Mouse (Mus musculus) stomach, embryonic 16.5 days (tissue): ENCODE measurements around the gene Olfr459. TPM values are rescaled to one million over a fixed set of nuclear protein-coding genes. Genes with fewer than 3 reads are reported as not detected.

Experiments used
- ATAC-seq: fragments of 200-750 bp; cut with Nextera tagmentation; 2 replicates; pipeline ENCODE4 v1.8.0; 2017; ENCODE audit warnings: moderate number of reproducible peaks, moderate TSS enrichment; ENCODE audit not compliant: insufficient read depth, low FRiP score
- H3K27ac ChIP-seq: fragments of 300-500 bp; sonication (generic); 2 replicates; pipeline ENCODE4 v1.5.1; 2014; ENCODE audit warnings: low read length
- H3K27me3 ChIP-seq: fragments of 300-500 bp; sonication (generic); 2 replicates; pipeline ENCODE4 v1.6.1; 2014; ENCODE audit warnings: low read length, control low read depth, mixed read lengths; ENCODE audit not compliant: control insufficient read depth, insufficient read depth
- H3K36me3 ChIP-seq: fragments of 300-500 bp; sonication (generic); 2 replicates; pipeline ENCODE4 v1.6.1; 2014; ENCODE audit warnings: low read length; ENCODE audit not compliant: control insufficient read depth, insufficient read depth
- H3K4me1 ChIP-seq: fragments of 300-500 bp; sonication (generic); 2 replicates; pipeline ENCODE4 v1.6.1; 2014; ENCODE audit warnings: low read length, control low read depth, mixed read lengths; ENCODE audit not compliant: control insufficient read depth, insufficient read depth
- H3K4me2 ChIP-seq: fragments of 300-500 bp; sonication (generic); 2 replicates; pipeline ENCODE4 v1.6.1; 2014; ENCODE audit warnings: low read depth, low read length, mixed read lengths
- H3K4me3 ChIP-seq: fragments of 300-500 bp; sonication (generic); replicated peaks from 2 replicates; pipeline ENCODE4 v1.5.1; 2014; ENCODE audit warnings: mild to moderate bottlenecking, low read length
- H3K9ac ChIP-seq: fragments of 300-500 bp; sonication (generic); 2 replicates; pipeline ENCODE4 v1.6.1; 2014; ENCODE audit warnings: low read length
- H3K9me3 ChIP-seq: fragments of 300-500 bp; sonication (generic); replicated peaks from 2 replicates; pipeline ENCODE4 v1.6.1; 2016; ENCODE audit warnings: low read length, control low read depth; ENCODE audit not compliant: control insufficient read depth
- WGBS: fragments of 180-500 bp; shearing (Covaris S2); extraction: QIAGEN DNeasy Blood & Tissue Kit; methylation state at CpG from one replicate; pipeline ENCODE4 v1.1.7; 2014; 5-methylcytosine and 5-hydroxymethylcytosine counted together
- polyA plus RNA-seq: library from polyadenylated mRNA; unstranded; fragments of >200 nt; fragmentation: Nextera tagmentation; extraction: Ambion mirVana; gene quantifications from 2 replicates; pipeline ENCODE4 v1.2.1, GENCODE M21; 2015

Olfr459 gene
- polyA plus RNA-seq = not detected in 2 replicates

DNA sequence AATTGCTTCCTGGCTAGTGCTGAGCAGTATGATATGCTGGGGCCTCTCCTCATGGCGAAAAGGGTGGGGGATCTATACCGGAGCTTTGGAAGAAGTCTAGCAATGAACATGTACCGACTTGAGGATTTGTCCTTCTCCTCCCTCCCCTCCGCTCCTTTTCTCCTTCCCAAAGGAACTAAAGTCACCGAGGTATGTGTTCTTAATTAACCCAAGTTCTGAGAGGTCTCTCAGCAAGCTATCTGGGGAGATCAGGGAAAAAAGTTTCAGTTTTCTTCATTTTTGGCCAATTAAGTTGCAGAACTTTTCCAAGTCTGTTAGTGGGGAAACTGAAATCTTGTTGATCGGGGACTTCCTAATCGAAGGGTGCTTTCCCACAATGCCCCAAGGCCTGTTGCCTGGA lies at the start of gene Olfr459:
Gene Olfr459, minus strand, starts transcription at position 101 of the 400 bp plus-strand sequence.
- WGBS = 75% methylated on average over 7 of the region's 7 CpGs
- Histone ChIP-seq H3K36me3 (no peaks in the 10 kb centered on the region), H3K9ac (no peak within 1 kb of the TSS), H3K27me3 (no peaks in the 10 kb centered on the region), H3K4me2 (no peak within 1 kb of the TSS), H3K27ac (no peak within 1 kb of the TSS), H3K4me1 (no peaks in the 10 kb centered on the region), H3K4me3 (no peak within 1 kb of the TSS), H3K9me3 (no peaks in the 10 kb centered on the region)
- no peak for ATAC-seq

GRCm38 (mm10) chr6:41824086-41824485 lies 49.1 kb upstream of the Olfr459 start:
- Histone ChIP-seq H3K4me2 (no peak overlapping the region), H3K27ac (no peak overlapping the region), H3K27me3 (no peaks in the 10 kb centered on the region), H3K9ac (no peak overlapping the region), H3K4me3 (no peak overlapping the region), H3K36me3 (no peaks in the 10 kb centered on the region), H3K4me1 (no peaks in the 10 kb centered on the region), H3K9me3 (no peaks in the 10 kb centered on the region)
- no peak for ATAC-seq

GRCm38 (mm10) chr6:41786700-41787099 lies 11.7 kb upstream of the Olfr459 start:
- Histone ChIP-seq H3K4me3 (no peak overlapping the region), H3K4me2 (no peak overlapping the region), H3K36me3 (no peaks in the 10 kb centered on the region), H3K4me1 (no peaks in the 10 kb centered on the region), H3K27ac (no peak overlapping the region), H3K9me3 (no peaks in the 10 kb centered on the region), H3K9ac (no peak overlapping the region), H3K27me3 (no peaks in the 10 kb centered on the region)
- WGBS = 81% methylated on average over 2 of the region's 2 CpGs
- no peak for ATAC-seq

DNA sequence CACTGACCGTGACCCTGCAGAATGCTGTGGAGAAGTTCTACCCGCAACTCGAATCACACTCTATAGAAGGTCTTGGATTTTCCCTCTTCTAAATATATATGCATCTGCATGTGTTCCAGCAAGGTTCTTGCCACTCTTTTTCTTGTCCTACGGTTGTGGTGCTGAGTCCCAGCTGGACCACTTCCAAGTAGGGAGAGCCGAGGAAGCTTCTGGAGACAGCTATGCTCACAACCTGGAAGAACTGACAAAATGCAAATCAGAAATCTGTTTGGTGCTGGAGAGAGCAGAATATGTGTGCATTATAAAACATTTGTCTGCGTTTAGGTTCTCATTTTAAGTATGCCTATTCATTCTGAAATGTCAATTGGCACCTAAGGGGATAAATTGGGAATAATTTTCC lies 744 bp upstream of the Olfr459 start:
- ATAC-seq = no peak
- WGBS = 64% methylated on average over 6 of the region's 6 CpGs
- no peak overlapping the region for H3K9ac ChIP-seq
- no peaks in the 10 kb centered on the region for H3K4me1 ChIP-seq
- no peaks in the 10 kb centered on the region for H3K9me3 ChIP-seq
- no peaks in the 10 kb centered on the region for H3K36me3 ChIP-seq
- H3K27me3 ChIP-seq = no peaks in the 10 kb centered on the region
- no peak overlapping the region for H3K27ac ChIP-seq
- H3K4me3 ChIP-seq = no peak overlapping the region
- no peak overlapping the region for H3K4me2 ChIP-seq

DNA sequence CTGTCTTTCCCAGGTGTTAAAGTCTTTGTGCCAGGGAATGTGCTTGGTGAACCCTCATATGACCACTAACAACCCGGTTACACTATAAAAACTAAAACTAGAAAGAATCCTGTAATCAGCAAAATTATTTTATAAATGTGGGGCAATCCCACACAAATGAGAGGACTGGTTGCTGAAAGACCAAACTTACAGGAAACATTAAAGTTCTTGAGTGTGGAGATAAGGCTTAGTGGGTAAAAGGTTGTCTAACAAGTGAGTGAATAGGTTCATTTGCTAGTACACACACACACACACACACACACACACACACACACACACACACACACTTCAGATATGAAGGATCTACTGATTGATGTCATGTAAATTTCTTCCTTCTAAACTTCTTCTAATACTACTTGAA lies 5.1 kb downstream of the Olfr459 start:
- Histone ChIP-seq H3K9me3 (no peaks in the 10 kb centered on the region), H3K27ac (no peak overlapping the region), H3K27me3 (no peaks in the 10 kb centered on the region), H3K4me1 (no peaks in the 10 kb centered on the region), H3K36me3 (no peaks in the 10 kb centered on the region), H3K4me2 (no peak overlapping the region), H3K9ac (no peak overlapping the region), H3K4me3 (no peak overlapping the region)
- no peak for ATAC-seq
- 82% methylated on average over 1 of the region's 1 CpGs for WGBS

DNA sequence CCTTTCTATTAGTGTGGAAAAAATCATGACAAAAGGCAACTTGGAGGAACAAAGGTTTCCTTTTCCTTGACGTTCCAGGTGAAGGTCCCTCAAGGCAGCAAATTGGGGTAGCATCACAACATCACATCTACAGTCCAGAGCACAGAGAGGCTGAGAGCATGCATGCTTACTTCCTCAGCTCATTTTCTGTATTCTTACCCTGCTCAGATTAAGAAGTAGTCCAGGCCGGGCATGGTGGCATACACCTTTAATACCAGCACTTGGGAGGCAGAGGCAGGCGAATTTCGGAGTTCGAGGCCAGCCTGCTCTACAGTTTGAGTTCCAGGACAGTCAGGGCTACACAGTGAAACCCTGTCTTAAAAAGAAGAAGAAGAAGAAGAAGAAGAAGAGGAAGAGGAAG lies 10.7 kb downstream of the Olfr459 start:
- no peaks in the 10 kb centered on the region for H3K27me3 ChIP-seq
- no peaks in the 10 kb centered on the region for H3K36me3 ChIP-seq
- no peak overlapping the region for H3K4me2 ChIP-seq
- no peak overlapping the region for H3K9ac ChIP-seq
- no peaks in the 10 kb centered on the region for H3K9me3 ChIP-seq
- WGBS = 81% methylated on average over 5 of the region's 5 CpGs
- no peak overlapping the region for H3K4me3 ChIP-seq
- no peak for ATAC-seq
- no peaks in the 10 kb centered on the region for H3K4me1 ChIP-seq
- no peak overlapping the region for H3K27ac ChIP-seq

DNA sequence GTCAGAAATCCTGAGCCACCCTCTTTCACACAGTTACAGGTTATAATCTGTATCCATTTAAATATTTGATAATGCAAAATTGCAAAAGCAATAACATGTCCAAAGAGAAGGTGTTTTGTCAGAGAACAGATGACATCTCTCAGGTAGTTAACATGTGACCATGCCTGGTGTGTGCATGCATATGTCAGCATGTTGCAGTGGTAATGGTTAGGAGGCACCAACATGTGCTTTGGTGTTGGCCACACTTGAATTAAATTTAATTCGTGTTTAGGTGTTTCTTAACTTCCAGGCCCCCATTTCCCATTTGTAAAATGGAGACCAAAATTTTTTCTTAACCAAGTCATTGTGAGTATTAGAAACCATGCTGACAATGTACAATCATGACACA lies 12.6 kb downstream of the Olfr459 start:
- Histone ChIP-seq H3K4me3 (no peak overlapping the region), H3K36me3 (no peaks in the 10 kb centered on the region), H3K27me3 (no peaks in the 10 kb centered on the region), H3K9ac (no peak overlapping the region), H3K27ac (no peak overlapping the region), H3K4me2 (no peak overlapping the region), H3K9me3 (no peaks in the 10 kb centered on the region), H3K4me1 (no peaks in the 10 kb centered on the region)
- no peak for ATAC-seq
- WGBS = 55% methylated on average over 1 of the region's 1 CpGs

DNA sequence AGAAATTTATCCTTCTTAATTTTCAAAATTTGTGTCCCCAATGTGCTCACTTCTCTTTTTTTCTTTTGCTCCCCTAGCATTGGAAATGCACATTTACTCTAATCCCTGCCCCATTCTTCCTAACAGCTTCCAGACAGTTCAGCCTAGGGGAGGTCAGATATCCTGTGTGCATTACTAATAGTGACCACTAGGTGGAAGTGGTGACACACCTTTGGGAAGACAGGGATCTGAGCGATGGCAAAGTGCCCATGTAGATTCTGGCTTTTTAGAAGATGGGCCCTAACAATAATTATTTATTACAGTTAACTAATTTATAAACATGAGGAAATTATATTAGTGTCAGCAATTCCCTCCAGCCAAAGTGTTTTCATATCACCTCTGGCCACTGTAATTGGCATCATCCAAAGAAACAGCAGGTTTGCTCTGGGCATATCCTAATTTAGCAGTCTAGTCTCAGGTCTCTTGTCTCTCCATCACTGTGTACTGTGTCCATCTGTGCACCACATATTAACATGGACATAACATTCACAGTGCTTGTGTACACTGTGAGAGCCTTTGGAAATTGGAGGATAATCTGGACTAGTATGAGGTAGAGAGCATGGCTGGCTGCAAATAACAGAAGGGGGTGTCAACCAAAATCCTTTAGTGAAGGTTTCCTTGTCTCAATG lies 13.1 kb downstream of the Olfr459 start:
- no peaks in the 10 kb centered on the region for H3K36me3 ChIP-seq
- no peak for ATAC-seq
- 10% methylated on average over 1 of the region's 1 CpGs for WGBS

DNA sequence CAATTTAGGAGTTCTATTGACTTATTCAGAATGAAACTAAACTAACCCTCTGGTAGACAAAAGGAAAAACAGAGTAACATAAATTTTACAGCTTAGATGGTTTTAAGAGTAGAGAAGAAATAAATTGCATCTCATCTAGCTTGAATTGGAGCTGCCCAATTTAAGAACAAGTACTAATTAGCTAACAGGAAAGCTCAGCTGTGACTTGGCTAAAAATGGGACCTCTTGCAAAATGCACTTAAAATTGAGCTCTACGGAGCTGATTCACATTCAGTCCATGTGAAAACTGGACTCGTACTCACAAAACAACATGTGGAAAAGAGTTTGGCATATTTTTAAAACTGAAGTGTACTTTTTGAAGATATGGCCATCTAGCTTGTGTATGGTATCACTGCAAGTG lies 15.4 kb downstream of the Olfr459 start:
- Histone ChIP-seq H3K36me3 (no peaks in the 10 kb centered on the region), H3K4me1 (no peaks in the 10 kb centered on the region), H3K27me3 (no peaks in the 10 kb centered on the region), H3K4me2 (no peak overlapping the region), H3K9ac (no peak overlapping the region), H3K4me3 (no peak overlapping the region), H3K27ac (no peak overlapping the region), H3K9me3 (no peaks in the 10 kb centered on the region)
- no peak for ATAC-seq
- WGBS = 83% methylated on average over 2 of the region's 2 CpGs

More for the DNA sequence above, 13.1 kb downstream of the Olfr459 start:
- Histone ChIP-seq H3K9ac (no peak overlapping the region), H3K4me1 (no peaks in the 10 kb centered on the region), H3K27me3 (no peaks in the 10 kb centered on the region), H3K9me3 (no peaks in the 10 kb centered on the region), H3K4me2 (no peak overlapping the region), H3K27ac (no peak overlapping the region), H3K4me3 (no peak overlapping the region)
